Mouse (Mus musculus): ENCODE measurements at regions not wholly inside any gene's neighbourhood (a gene's known extent, or its start where the extent isn't known, plus 50 kb on each side); places are given as distances from the start of the nearest gene placed in this dataset.

GRCm38 (mm10) chr5:120281840-120282565 lies 149.5 kb upstream of the Lhx5 start:
- H3K36me3 ChIP-seq (ENCODE audit: control insufficient read depth, insufficient read depth, low read length), result no peaks in the 10 kb centered on the region
- peaks cover 48% of the 10 kb centered on the region for H3K27me3 ChIP-seq (ENCODE audit: control insufficient read depth, insufficient read depth, low read depth, low read length)
- no peak for ATAC-seq (ENCODE audit: low read depth)
- no peaks in the 10 kb centered on the region for H3K4me1 ChIP-seq (replicated peaks; ENCODE audit: control insufficient read depth, insufficient read depth, low read length)
- 27% methylated on average over 18 of the region's 18 CpGs for WGBS
- no peak overlapping the region for H3K9ac ChIP-seq (ENCODE audit: low read length)
- H3K9me3 ChIP-seq (ENCODE audit: control insufficient read depth, low read length), result no peaks in the 10 kb centered on the region
- H3K4me2 ChIP-seq (ENCODE audit: low read depth, low read length), result no peak overlapping the region
- H3K4me3 ChIP-seq (ENCODE audit: low read length), result no peak overlapping the region
- no peak overlapping the region for H3K27ac ChIP-seq (ENCODE audit: low read length)

GRCm38 (mm10) chr5:120284625-120285024 lies 146.9 kb upstream of the Lhx5 start:
- no peak for ATAC-seq (ENCODE audit: low read depth)
- H3K4me1 ChIP-seq (replicated peaks; ENCODE audit: control insufficient read depth, insufficient read depth, low read length), result no peaks in the 10 kb centered on the region
- H3K27ac ChIP-seq (ENCODE audit: low read length), result no peak overlapping the region
- no peak overlapping the region for H3K9ac ChIP-seq (ENCODE audit: low read length)
- peaks cover 53% of the 10 kb centered on the region for H3K27me3 ChIP-seq (ENCODE audit: control insufficient read depth, insufficient read depth, low read depth, low read length)
- H3K36me3 ChIP-seq (ENCODE audit: control insufficient read depth, insufficient read depth, low read length), result no peaks in the 10 kb centered on the region
- no peak overlapping the region for H3K4me2 ChIP-seq (ENCODE audit: low read depth, low read length)
- no peaks in the 10 kb centered on the region for H3K9me3 ChIP-seq (ENCODE audit: control insufficient read depth, low read length)
- 32% methylated on average over 8 of the region's 8 CpGs for WGBS
- H3K4me3 ChIP-seq (ENCODE audit: low read length), result no peak overlapping the region

- Histone ChIP-seq H3K27me3 (ENCODE audit: control insufficient read depth, insufficient read depth, low read depth, low read length) (peaks cover 48% of the 10 kb centered on the region), H3K9ac (ENCODE audit: low read length) (no peak overlapping the region), H3K4me2 (ENCODE audit: low read depth, low read length) (no peak overlapping the region), H3K36me3 (ENCODE audit: control insufficient read depth, insufficient read depth, low read length) (no peaks in the 10 kb centered on the region), H3K27ac (ENCODE audit: low read length) (no peak overlapping the region), H3K4me1 (replicated peaks; ENCODE audit: control insufficient read depth, insufficient read depth, low read length) (no peaks in the 10 kb centered on the region), H3K4me3 (ENCODE audit: low read length) (no peak overlapping the region), H3K9me3 (ENCODE audit: control insufficient read depth, low read length) (no peaks in the 10 kb centered on the region)
- ATAC-seq (ENCODE audit: low read depth), result no peak
- WGBS, result 11% methylated on average over 9 of the region's 9 CpGs
These were observed 146.5 kb upstream of the Lhx5 start for GRCm38 (mm10) chr5:120285036-120285435.

- ATAC-seq (ENCODE audit: low read depth), result no peak
- H3K27me3 ChIP-seq (ENCODE audit: control insufficient read depth, insufficient read depth, low read depth, low read length), result peaks cover 36% of the 10 kb centered on the region
- no peak overlapping the region for H3K9ac ChIP-seq (ENCODE audit: low read length)
- WGBS, result 69% methylated on average over 4 of the region's 4 CpGs
- no peak overlapping the region for H3K4me2 ChIP-seq (ENCODE audit: low read depth, low read length)
- no peak overlapping the region for H3K27ac ChIP-seq (ENCODE audit: low read length)
- H3K4me1 ChIP-seq (replicated peaks; ENCODE audit: control insufficient read depth, insufficient read depth, low read length), result no peaks in the 10 kb centered on the region
- H3K9me3 ChIP-seq (ENCODE audit: control insufficient read depth, low read length), result 0 out of 2 replicates have a peak, but pooled peaks cover 2% of the 10 kb centered on the region
- H3K4me3 ChIP-seq (ENCODE audit: low read length), result no peak overlapping the region
- no peaks in the 10 kb centered on the region for H3K36me3 ChIP-seq (ENCODE audit: control insufficient read depth, insufficient read depth, low read length)
These were observed 144.7 kb upstream of the Lhx5 start for GRCm38 (mm10) chr5:120286787-120287186.

- Histone ChIP-seq H3K27me3 (ENCODE audit: control insufficient read depth, insufficient read depth, low read depth, low read length) (peaks cover 25% of the 10 kb centered on the region), H3K4me1 (replicated peaks; ENCODE audit: control insufficient read depth, insufficient read depth, low read length) (no peaks in the 10 kb centered on the region), H3K4me3 (ENCODE audit: low read length) (no peak overlapping the region), H3K9me3 (ENCODE audit: control insufficient read depth, low read length) (0 out of 2 replicates have a peak, but pooled peaks cover 2% of the 10 kb centered on the region), H3K4me2 (ENCODE audit: low read depth, low read length) (no peak overlapping the region), H3K27ac (ENCODE audit: low read length) (no peak overlapping the region), H3K9ac (ENCODE audit: low read length) (no peak overlapping the region), H3K36me3 (ENCODE audit: control insufficient read depth, insufficient read depth, low read length) (no peaks in the 10 kb centered on the region)
- 9% methylated on average over 23 of the region's 23 CpGs for WGBS
- no peak for ATAC-seq (ENCODE audit: low read depth)
These were observed 143.3 kb upstream of the Lhx5 start for GRCm38 (mm10) chr5:120288036-120288684.

- no peak overlapping the region for H3K4me3 ChIP-seq (ENCODE audit: low read length)
- no peak overlapping the region for H3K27ac ChIP-seq (ENCODE audit: low read length)
- H3K27me3 ChIP-seq (ENCODE audit: control insufficient read depth, insufficient read depth, low read depth, low read length), result peaks cover 3% of the 10 kb centered on the region
- 0 out of 2 replicates have a peak, but pooled peaks cover 2% of the 10 kb centered on the region for H3K9me3 ChIP-seq (ENCODE audit: control insufficient read depth, low read length)
- ATAC-seq (ENCODE audit: low read depth), result no peak
- no peaks in the 10 kb centered on the region for H3K4me1 ChIP-seq (replicated peaks; ENCODE audit: control insufficient read depth, insufficient read depth, low read length)
- no peak overlapping the region for H3K4me2 ChIP-seq (ENCODE audit: low read depth, low read length)
- 31% methylated on average over 16 of the region's 16 CpGs for WGBS
- no peaks in the 10 kb centered on the region for H3K36me3 ChIP-seq (ENCODE audit: control insufficient read depth, insufficient read depth, low read length)
- H3K9ac ChIP-seq (ENCODE audit: low read length), result no peak overlapping the region
These were observed 136.9 kb upstream of the Lhx5 start for GRCm38 (mm10) chr5:120294526-120295078.

- Histone ChIP-seq H3K36me3 (ENCODE audit: control insufficient read depth, insufficient read depth, low read length) (no peaks in the 10 kb centered on the region), H3K4me1 (replicated peaks; ENCODE audit: control insufficient read depth, insufficient read depth, low read length) (no peaks in the 10 kb centered on the region), H3K4me3 (ENCODE audit: low read length) (no peak overlapping the region), H3K9me3 (ENCODE audit: control insufficient read depth, low read length) (no peaks in the 10 kb centered on the region), H3K4me2 (ENCODE audit: low read depth, low read length) (no peak overlapping the region), H3K9ac (ENCODE audit: low read length) (no peak overlapping the region), H3K27ac (ENCODE audit: low read length) (no peak overlapping the region), H3K27me3 (ENCODE audit: control insufficient read depth, insufficient read depth, low read depth, low read length) (peaks cover 26% of the 10 kb centered on the region)
- no peak for ATAC-seq (ENCODE audit: low read depth)
- 16% methylated on average over 10 of the region's 10 CpGs for WGBS
These were observed 134.3 kb upstream of the Lhx5 start for GRCm38 (mm10) chr5:120297190-120297589.

GRCm38 (mm10) chr5:120297665-120298282 lies 133.7 kb upstream of the Lhx5 start:
- ATAC-seq (ENCODE audit: low read depth), result no peak
- no peaks in the 10 kb centered on the region for H3K9me3 ChIP-seq (ENCODE audit: control insufficient read depth, low read length)
- H3K4me3 ChIP-seq (ENCODE audit: low read length), result no peak overlapping the region
- peaks cover 32% of the 10 kb centered on the region for H3K27me3 ChIP-seq (ENCODE audit: control insufficient read depth, insufficient read depth, low read depth, low read length)
- WGBS, result 36% methylated on average over 3 of the region's 3 CpGs
- no peak overlapping the region for H3K4me2 ChIP-seq (ENCODE audit: low read depth, low read length)
- H3K4me1 ChIP-seq (replicated peaks; ENCODE audit: control insufficient read depth, insufficient read depth, low read length), result no peaks in the 10 kb centered on the region
- no peak overlapping the region for H3K9ac ChIP-seq (ENCODE audit: low read length)
- H3K27ac ChIP-seq (ENCODE audit: low read length), result no peak overlapping the region
- H3K36me3 ChIP-seq (ENCODE audit: control insufficient read depth, insufficient read depth, low read length), result no peaks in the 10 kb centered on the region

GRCm38 (mm10) chr5:120301672-120302071 lies 129.8 kb upstream of the Lhx5 start:
- Histone ChIP-seq H3K36me3 (ENCODE audit: control insufficient read depth, insufficient read depth, low read length) (no peaks in the 10 kb centered on the region), H3K4me3 (ENCODE audit: low read length) (no peak overlapping the region; the same call in 1 of the 2 replicates), H3K9me3 (ENCODE audit: control insufficient read depth, low read length) (no peaks in the 10 kb centered on the region), H3K9ac (ENCODE audit: low read length) (no peak overlapping the region; the same call in 1 of the 2 replicates), H3K27ac (ENCODE audit: low read length) (no peak overlapping the region), H3K4me2 (ENCODE audit: low read depth, low read length) (peak overlapping the region; percentile 53; the same call in 1 of the 2 replicates), H3K4me1 (replicated peaks; ENCODE audit: control insufficient read depth, insufficient read depth, low read length) (no peaks in the 10 kb centered on the region), H3K27me3 (ENCODE audit: control insufficient read depth, insufficient read depth, low read depth, low read length) (peaks cover 56% of the 10 kb centered on the region)
- ATAC-seq (ENCODE audit: low read depth), result no peak
- under 1% methylated on average over 15 of the region's 16 CpGs for WGBS
